ENCODE assay signal across 10 mouse cellular contexts in the genomic region with DNA sequence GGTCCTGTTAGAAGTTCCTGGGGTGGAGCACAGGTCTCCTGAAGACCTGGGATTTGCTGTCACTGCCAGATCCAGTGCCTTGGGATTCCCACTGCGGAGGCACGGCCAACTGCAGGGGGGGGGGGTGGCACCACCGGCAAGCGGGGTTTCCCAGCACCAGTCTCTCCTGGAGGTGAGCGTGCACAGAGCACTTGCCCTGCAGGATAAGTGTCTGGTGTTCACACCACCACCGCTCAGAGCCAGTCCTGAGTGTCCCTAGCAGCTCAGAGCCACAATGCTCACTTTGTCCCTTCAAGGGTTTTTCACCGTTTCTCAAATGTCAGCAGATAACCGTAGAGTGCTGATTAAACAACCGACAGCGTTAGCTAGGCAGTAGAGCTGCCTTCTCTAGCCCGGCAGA. TPM values are rescaled to one million over a fixed set of nuclear protein-coding genes. Genes with fewer than 3 reads are reported as not detected.
DNase-seq lines count a peak whose midpoint lies in the region; ATAC-seq and TF ChIP-seq lines count a peak whose summit lies in the region.
"Had no signal": no experiment of that assay in that cellular context is flagged by ENCODE, and none has a peak within 500 bp of the region (broad histone marks: within the 10 kb centered on the region; RNA-seq: fewer than 3 reads in every experiment).

No protein-coding gene starts in this region.

- H3K27me3 ChIP-seq in heart, postnatal 0 days (ENCODE audit: control insufficient read depth, insufficient read depth, low read length), result peaks cover 60% of the 10 kb centered on the region
- no peaks in the 10 kb centered on the region for H3K27me3 ChIP-seq in heart, adult 2 months (ENCODE audit: control insufficient read depth, insufficient read depth, low read length)
- H3K27me3 ChIP-seq in embryonic facial prominence, embryonic 13.5 days, result 0 out of 2 replicates have a peak, but pooled peaks cover 3% of the 10 kb centered on the region
- no peaks in the 10 kb centered on the region for H3K27me3 ChIP-seq in hindbrain, postnatal 0 days (ENCODE audit: insufficient read depth, low read length)
- no peaks in the 10 kb centered on the region for H3K27me3 ChIP-seq in midbrain, embryonic 15.5 days (replicated peaks)

- no peak for TF ChIP-seq POLR2A in heart, adult 2 months (IDR thresholded peaks at IDR 0.05; ENCODE audit: insufficient read depth, low read depth, low read length)

- peaks cover 6% of the 10 kb centered on the region; the same call in 1 of the 2 replicates for H3K4me1 ChIP-seq in heart, postnatal 0 days (ENCODE audit: control insufficient read depth, insufficient read depth)
- peaks cover 2% of the 10 kb centered on the region; the same call in 1 of the 2 replicates for H3K4me1 ChIP-seq in heart, adult 2 months (ENCODE audit: control insufficient read depth, insufficient read depth, low read length)
- H3K4me1 ChIP-seq in embryonic facial prominence, embryonic 13.5 days, result peaks cover 7% of the 10 kb centered on the region
- H3K4me1 ChIP-seq in hindbrain, postnatal 0 days (ENCODE audit: insufficient read depth, low read length), result no peaks in the 10 kb centered on the region
- H3K4me1 ChIP-seq in midbrain, embryonic 15.5 days, result peaks cover 8% of the 10 kb centered on the region

- ATAC-seq in heart, postnatal 0 days (ENCODE audit: insufficient read depth, low read depth), result peak; percentile 51; the same call in 1 of the 2 replicates
- ATAC-seq in embryonic facial prominence, embryonic 13.5 days (ENCODE audit: insufficient number of reproducible peaks, insufficient read depth, low FRiP score, low TSS enrichment, low read depth), result no peak
- ATAC-seq in hindbrain, postnatal 0 days, result 0 out of 2 replicates have a peak, but pooled peaks have one; percentile 44
- ATAC-seq in midbrain, embryonic 15.5 days (replicated peaks), result no peak

- intact Hi-C loops in heart, adult 2 months (cut with DNase I), result no loop called here

- H3K9me3 ChIP-seq in heart, postnatal 0 days (replicated peaks; ENCODE audit: control insufficient read depth, low read length), result no peaks in the 10 kb centered on the region
- H3K9me3 ChIP-seq in embryonic facial prominence, embryonic 13.5 days, result no peaks in the 10 kb centered on the region
- H3K9me3 ChIP-seq in hindbrain, postnatal 0 days (ENCODE audit: low read length), result no peaks in the 10 kb centered on the region
- no peaks in the 10 kb centered on the region for H3K9me3 ChIP-seq in midbrain, embryonic 15.5 days
- H3K9me3 ChIP-seq: G1E had no signal

- H3K27ac ChIP-seq in heart, postnatal 0 days (ENCODE audit: low read depth), result no peak overlapping the region
- H3K27ac ChIP-seq in heart, adult 2 months, result no peak overlapping the region
- no peak overlapping the region for H3K27ac ChIP-seq in embryonic facial prominence, embryonic 13.5 days
- H3K27ac ChIP-seq in hindbrain, postnatal 0 days, result no peak overlapping the region
- H3K27ac ChIP-seq in midbrain, embryonic 15.5 days, result no peak overlapping the region
- H3K27ac ChIP-seq: macrophage had no signal

- peak overlapping the region; percentile 32 for H3K4me2 ChIP-seq in heart, postnatal 0 days (ENCODE audit: low read depth, low read length)
- H3K4me2 ChIP-seq in embryonic facial prominence, embryonic 13.5 days, result peak overlapping the region; percentile 45
- H3K4me2 ChIP-seq in hindbrain, postnatal 0 days (ENCODE audit: low read depth, low read length), result peak overlapping the region; percentile 30
- H3K4me2 ChIP-seq in midbrain, embryonic 15.5 days, result peak overlapping the region; percentile 29

- TF ChIP-seq EP300 in heart, postnatal 0 days (IDR thresholded peaks at IDR 0.05; ENCODE audit: low read depth), result no peak
- TF ChIP-seq EP300 in heart, adult 2 months (IDR thresholded peaks at IDR 0.05; ENCODE audit: insufficient read depth, low read depth, low read length), result no peak

- DNase-seq in heart, postnatal 0 days (ENCODE audit: low spot score), result no peak
- no peak for DNase-seq in heart, adult 2 months
- peak; percentile 27 for DNase-seq in hindbrain, postnatal 0 days (ENCODE audit: low spot score)
- DNase-seq in left cerebral cortex, adult 9 months (ENCODE audit: low spot score in 2 of 2), result no peak
- no peak for DNase-seq in gastrocnemius, postnatal 25 days
- DNase-seq in thymus, postnatal 0 days (ENCODE audit: low spot score), result no peak

- H3K9ac ChIP-seq in heart, postnatal 0 days (replicated peaks; ENCODE audit: low read depth, low read length), result no peak overlapping the region
- H3K9ac ChIP-seq in heart, adult 2 months (ENCODE audit: low read depth, low read length), result no peak overlapping the region
- no peak overlapping the region for H3K9ac ChIP-seq in embryonic facial prominence, embryonic 13.5 days
- H3K9ac ChIP-seq in hindbrain, postnatal 0 days (replicated peaks; ENCODE audit: low read length), result 0 out of 2 replicates have a peak overlapping the region, but pooled peaks have one; percentile 0
- peak overlapping the region; percentile 25; the same call in 1 of the 2 replicates for H3K9ac ChIP-seq in midbrain, embryonic 15.5 days

- no peak for TF ChIP-seq CTCF in heart, postnatal 0 days (IDR thresholded peaks at IDR 0.05; ENCODE audit: low read depth)
- no peak for TF ChIP-seq CTCF in heart, adult 2 months (IDR thresholded peaks at IDR 0.05)
- TF ChIP-seq CTCF in hindbrain, postnatal 0 days (IDR thresholded peaks at IDR 0.05; ENCODE audit: low read depth), result no peak

- WGBS in heart, postnatal 0 days, result 9% methylated on average over 11 of the region's 11 CpGs
- WGBS in heart, adult 2 months, result 34% methylated on average over 11 of the region's 11 CpGs
- whole genome bisulfite sequencing in embryonic facial prominence, embryonic 13.5 days, result 6% methylated on average over 11 of the region's 11 CpGs
- 8% methylated on average over 11 of the region's 11 CpGs for WGBS in hindbrain, postnatal 0 days
- WGBS in midbrain, embryonic 15.5 days, result 16% methylated on average over 11 of the region's 11 CpGs

- no peak overlapping the region for H3K4me3 ChIP-seq in heart, postnatal 0 days (ENCODE audit: low read depth, low read length)
- no peak overlapping the region for H3K4me3 ChIP-seq in heart, adult 2 months
- no peak overlapping the region for H3K4me3 ChIP-seq in embryonic facial prominence, embryonic 13.5 days
- H3K4me3 ChIP-seq in hindbrain, postnatal 0 days (ENCODE audit: low read length), result no peak overlapping the region
- no peak overlapping the region for H3K4me3 ChIP-seq in midbrain, embryonic 15.5 days

- H3K36me3 ChIP-seq in heart, postnatal 0 days (replicated peaks; ENCODE audit: control insufficient read depth, insufficient read depth, low read length), result no peaks in the 10 kb centered on the region
- no peaks in the 10 kb centered on the region for H3K36me3 ChIP-seq in heart, adult 2 months (ENCODE audit: control insufficient read depth, insufficient read depth, low read length)
- no peaks in the 10 kb centered on the region for H3K36me3 ChIP-seq in embryonic facial prominence, embryonic 13.5 days
- H3K36me3 ChIP-seq in hindbrain, postnatal 0 days (ENCODE audit: insufficient read depth, low read length), result no peaks in the 10 kb centered on the region
- no peaks in the 10 kb centered on the region for H3K36me3 ChIP-seq in midbrain, embryonic 15.5 days (replicated peaks)
- H3K36me3 ChIP-seq: G1E had no signal

- no peaks in the 10 kb centered on the region for H3K79me2 ChIP-seq in heart, adult 2 months (replicated peaks; ENCODE audit: control insufficient read depth, insufficient read depth, low read length)

RNA-seq across cellular contexts. Expression of a gene that starts 22.7 kb away (rescaled TPM):
- total RNA-seq in heart, postnatal 0 days (2014; rRNA removed; ENCODE audit: low replicate concordance), result 24.5 and 38.6 TPM in 2 replicates
- polyA plus RNA-seq in heart, postnatal 0 days (2015; fragmentation: Nextera tagmentation; extraction: Ambion mirVana), result 2.9 and 3.3 TPM in 2 replicates
- 1 to 10 TPM; 4.7 to 7.5 TPM for total RNA-seq in heart, adult 2 months (2021)
- 10.0 and 10.2 TPM in 2 replicates for polyA plus RNA-seq in heart, adult 2 months (2012; rRNA removed)
- polyA plus RNA-seq in embryonic facial prominence, embryonic 13.5 days (2015; fragmentation: Nextera tagmentation; extraction: Ambion mirVana), result 8.6 and 9.4 TPM in 2 replicates
- total RNA-seq in hindbrain, postnatal 0 days (2014; rRNA removed), result 23.8 and 29.4 TPM in 2 replicates
- 6.3 and 7.7 TPM in 2 replicates for polyA plus RNA-seq in hindbrain, postnatal 0 days (2015; fragmentation: Nextera tagmentation; extraction: Ambion mirVana)
- polyA plus RNA-seq in midbrain, embryonic 15.5 days (2015; fragmentation: Nextera tagmentation; extraction: Ambion mirVana), result 7.2 and 7.5 TPM in 2 replicates
- 1 to 10 TPM; 3.4 to 4.4 TPM for total RNA-seq in gastrocnemius, postnatal 25 days (2021)
- 4.5 and 5.3 TPM in 2 replicates for polyA plus RNA-seq in thymus, postnatal 0 days (2015; fragmentation: Nextera tagmentation; extraction: Ambion mirVana)
- polyA plus RNA-seq: G1E had no signal

RNA-seq across cellular contexts. Expression of a gene that starts 42.4 kb away (rescaled TPM):
- 9.3 and 11.2 TPM in 2 replicates for total RNA-seq in heart, postnatal 0 days (2014; rRNA removed; ENCODE audit: low replicate concordance)
- 31.7 and 33.4 TPM in 2 replicates for polyA plus RNA-seq in heart, postnatal 0 days (2015; fragmentation: Nextera tagmentation; extraction: Ambion mirVana)
- 10 to 100 TPM; 25.7 to 25.8 TPM for total RNA-seq in heart, adult 2 months (2021)
- polyA plus RNA-seq in heart, adult 2 months (2012; rRNA removed), result 6.9 and 11.1 TPM in 2 replicates
- 76.7 and 83.3 TPM in 2 replicates for polyA plus RNA-seq in embryonic facial prominence, embryonic 13.5 days (2015; fragmentation: Nextera tagmentation; extraction: Ambion mirVana)
- total RNA-seq in hindbrain, postnatal 0 days (2014; rRNA removed), result 8.5 and 9.9 TPM in 2 replicates
- polyA plus RNA-seq in hindbrain, postnatal 0 days (2015; fragmentation: Nextera tagmentation; extraction: Ambion mirVana), result 43.7 and 48.6 TPM in 2 replicates
- polyA plus RNA-seq in midbrain, embryonic 15.5 days (2015; fragmentation: Nextera tagmentation; extraction: Ambion mirVana), result 43.9 and 45.2 TPM in 2 replicates
- 10 to 100 TPM; 17.4 to 21.9 TPM for total RNA-seq in gastrocnemius, postnatal 25 days (2021)
- polyA plus RNA-seq in thymus, postnatal 0 days (2015; fragmentation: Nextera tagmentation; extraction: Ambion mirVana), result 68.5 and 71.5 TPM in 2 replicates

Comparison
In these comparisons a context has a peak if more than half of its experiments do, and no peak if none do; other contexts are left out.
1. ATAC-seq: peak in heart, postnatal 0 days (single experiment) and hindbrain, postnatal 0 days (single experiment); none in embryonic facial prominence, embryonic 13.5 days (single experiment) and midbrain, embryonic 15.5 days (single experiment).
2. H3K9ac ChIP-seq: peak in hindbrain, postnatal 0 days (single experiment) and midbrain, embryonic 15.5 days (single experiment); none in heart, postnatal 0 days (single experiment), heart, adult 2 months (single experiment) and embryonic facial prominence, embryonic 13.5 days (single experiment).
3. Peak in every context shown above with its lines, with median percentiles within 50 percentile points of each other: H3K4me2 ChIP-seq.